Comparison of ENCODE assay signal across 19 mouse cellular contexts in genomic region chr1:126806994-126807611, GRCm38 (mm10). TPM values are rescaled to one million over a fixed set of nuclear protein-coding genes. Genes with fewer than 3 reads are reported as not detected.
DNase-seq lines count a peak whose midpoint lies in the region; ATAC-seq and TF ChIP-seq lines count a peak whose summit lies in the region.
"Had no signal": no experiment of that assay in that cellular context is flagged by ENCODE, and none has a peak within 500 bp of the region (broad histone marks: within the 10 kb centered on the region; RNA-seq: fewer than 3 reads in every experiment).

No protein-coding gene starts in this region.

- no peak overlapping the region for H3K9ac ChIP-seq in hindbrain, embryonic 16.5 days (ENCODE audit: low read depth, low read length)
- H3K9ac ChIP-seq in hindbrain, embryonic 11.5 days (ENCODE audit: low read depth, low read length): no peak overlapping the region
- no peak overlapping the region for H3K9ac ChIP-seq in forebrain, postnatal 0 days
- H3K9ac ChIP-seq: lung, embryonic 14.5 days had no signal

- intact Hi-C loops in gastrocnemius, postnatal 14 days (cut with DNase I; ENCODE audit: low total_unique reads): no loop called here

- H3K27me3 ChIP-seq in hindbrain, embryonic 16.5 days (replicated peaks; ENCODE audit: control insufficient read depth, insufficient read depth, low read length): no peaks in the 10 kb centered on the region
- no peaks in the 10 kb centered on the region for H3K27me3 ChIP-seq in hindbrain, embryonic 11.5 days (ENCODE audit: control insufficient read depth, insufficient read depth, low read length)
- H3K27me3 ChIP-seq in forebrain, postnatal 0 days (ENCODE audit: insufficient read depth, low read length): no peaks in the 10 kb centered on the region

- no peak overlapping the region for H3K4me3 ChIP-seq in hindbrain, embryonic 16.5 days (ENCODE audit: low read length)
- no peak overlapping the region for H3K4me3 ChIP-seq in hindbrain, embryonic 11.5 days (ENCODE audit: low read depth, low read length)
- no peak overlapping the region for H3K4me3 ChIP-seq in forebrain, postnatal 0 days (ENCODE audit: low read depth, low read length)
- H3K4me3 ChIP-seq: erythroblast, embryonic 14.5 days had no signal

- 48% methylated on average over 3 of the region's 3 CpGs for WGBS in hindbrain, embryonic 16.5 days
- WGBS in hindbrain, embryonic 11.5 days: 66% methylated on average over 3 of the region's 3 CpGs
- 22% methylated on average over 3 of the region's 3 CpGs for WGBS in forebrain, postnatal 0 days

- H3K36me3 ChIP-seq in hindbrain, embryonic 16.5 days (ENCODE audit: control insufficient read depth, insufficient read depth, low read length): no peaks in the 10 kb centered on the region
- H3K36me3 ChIP-seq in hindbrain, embryonic 11.5 days (ENCODE audit: control insufficient read depth, insufficient read depth, low read length): no peaks in the 10 kb centered on the region
- no peaks in the 10 kb centered on the region for H3K36me3 ChIP-seq in forebrain, postnatal 0 days (ENCODE audit: insufficient read depth)

- DNase-seq in gastrocnemius, adult 18-20 months (ENCODE audit: low spot score): peak; percentile 9
- no peak for DNase-seq in gastrocnemius, postnatal 14 days
- no peak for DNase-seq in hindbrain, embryonic 11.5 days (ENCODE audit: low spot score)
- peak; percentile 31 for DNase-seq in NIH3T3 (ENCODE audit: low read depth)
- DNase-seq in forebrain, postnatal 0 days: no peak
- no peak for DNase-seq in right cerebral cortex, adult 2 months (ENCODE audit: low spot score in 2 of 2)
- DNase-seq: cerebellum, adult 9-10 months; kidney, adult 18-20 months; lung, embryonic 14.5 days; right cerebral cortex, postnatal 4 days had no signal

- no peak overlapping the region for H3K4me2 ChIP-seq in hindbrain, embryonic 16.5 days (ENCODE audit: low read length)
- H3K4me2 ChIP-seq in hindbrain, embryonic 11.5 days (replicated peaks; ENCODE audit: low read depth, low read length): no peak overlapping the region
- H3K4me2 ChIP-seq in forebrain, postnatal 0 days (ENCODE audit: low read depth): no peak overlapping the region
- H3K4me2 ChIP-seq: liver, embryonic 11.5 days; lung, embryonic 14.5 days had no signal

- H3K27ac ChIP-seq in hindbrain, embryonic 16.5 days (ENCODE audit: low read depth, low read length): 0 out of 2 replicates have a peak overlapping the region, but pooled peaks have one; percentile 7
- no peak overlapping the region for H3K27ac ChIP-seq in hindbrain, embryonic 11.5 days (ENCODE audit: low read depth, low read length)
- H3K27ac ChIP-seq in forebrain, postnatal 0 days (ENCODE audit: low read depth, low read length): no peak overlapping the region
- H3K27ac ChIP-seq: kidney, postnatal 0 days; stomach, postnatal 0 days had no signal

- no peaks in the 10 kb centered on the region for H3K9me3 ChIP-seq in hindbrain, embryonic 16.5 days (ENCODE audit: control insufficient read depth, low read length)
- no peaks in the 10 kb centered on the region for H3K9me3 ChIP-seq in hindbrain, embryonic 11.5 days (ENCODE audit: control insufficient read depth, low read length)
- H3K9me3 ChIP-seq in forebrain, postnatal 0 days (ENCODE audit: low read length): no peaks in the 10 kb centered on the region

- TF ChIP-seq CTCF in forebrain, postnatal 0 days (IDR thresholded peaks at IDR 0.05; ENCODE audit: low read depth): no peak

- no peak for ATAC-seq in hindbrain, embryonic 16.5 days
- ATAC-seq in hindbrain, embryonic 11.5 days (ENCODE audit: low FRiP score): no peak
- peak; percentile 25; the same call in 1 of the 2 replicates for ATAC-seq in forebrain, postnatal 0 days

- no peaks in the 10 kb centered on the region for H3K4me1 ChIP-seq in hindbrain, embryonic 16.5 days (ENCODE audit: control insufficient read depth, insufficient read depth, low read depth, low read length)
- H3K4me1 ChIP-seq in hindbrain, embryonic 11.5 days (replicated peaks; ENCODE audit: control insufficient read depth, insufficient read depth, low read length): no peaks in the 10 kb centered on the region
- 0 out of 2 replicates have a peak, but pooled peaks cover 6% of the 10 kb centered on the region for H3K4me1 ChIP-seq in forebrain, postnatal 0 days (ENCODE audit: insufficient read depth)

RNA-seq across cellular contexts. Expression of gene Nckap5, which starts 23.5 kb away (rescaled TPM):
- total RNA-seq in gastrocnemius, adult 18-20 months (2021): under 1 TPM; 0.87 to 0.97 TPM
- 1 to 10 TPM; 1.5 to 1.7 TPM for total RNA-seq in gastrocnemius, postnatal 14 days (2021)
- 13.1 and 13.9 TPM in 2 replicates for polyA plus RNA-seq in hindbrain, embryonic 16.5 days (2015; fragmentation: Nextera tagmentation; extraction: Ambion mirVana)
- 17.2 and 23.5 TPM in 2 replicates for polyA plus RNA-seq in hindbrain, embryonic 11.5 days (2014; fragmentation: Nextera tagmentation; extraction: Ambion mirVana)
- total RNA-seq in forebrain, postnatal 0 days (2014; rRNA removed): 9.3 and 11.4 TPM in 2 replicates
- polyA plus RNA-seq in forebrain, postnatal 0 days (2015; fragmentation: Nextera tagmentation; extraction: Ambion mirVana): 6.9 and 10.2 TPM in 2 replicates
- total RNA-seq: common myeloid progenitor, adult 5-6 weeks; granulocyte monocyte progenitor cell, adult 5-6 weeks; megakaryocyte-erythroid progenitor cell, adult 5-6 weeks had no signal
- polyA plus RNA-seq: C2C12; erythroblast, embryonic 14.5 days had no signal

Comparison
In these comparisons a context has a peak if more than half of its experiments do, and no peak if none do; other contexts are left out.
1. DNase-seq: peak in gastrocnemius, adult 18-20 months (single experiment) and NIH3T3 (single experiment); none in gastrocnemius, postnatal 14 days (single experiment), hindbrain, embryonic 11.5 days (single experiment), forebrain, postnatal 0 days (single experiment) and right cerebral cortex, adult 2 months (0 of 2).